Mouse (Mus musculus) MEL-GATA-1-ER (cell line): ENCODE results near the gene Dnajc19.
"Not testable (repeated sequence)": the region's sequence is repeated elsewhere in the genome, so short reads cannot be mapped to it uniquely, and the experiment has no call there.

ENCODE experiments used
- DNase-seq: peaks from one replicate; pipeline ENCODE4 v3.0.0-alpha.2; 2012; ENCODE audit warnings: low read depth; ENCODE audit errors: extremely low read depth

Gene Dnajc19

GRCm38 (mm10) chr3:34080900-34081662 is at the start of gene Dnajc19:
Gene Dnajc19 (minus strand): TSS chr3:34081321.
- DNase-seq = peak; percentile 71

- DNase-seq = no peak
Measured at GRCm38 (mm10) chr3:34129957-34130356, 48.8 kb upstream of the Dnajc19 start.

DNA sequence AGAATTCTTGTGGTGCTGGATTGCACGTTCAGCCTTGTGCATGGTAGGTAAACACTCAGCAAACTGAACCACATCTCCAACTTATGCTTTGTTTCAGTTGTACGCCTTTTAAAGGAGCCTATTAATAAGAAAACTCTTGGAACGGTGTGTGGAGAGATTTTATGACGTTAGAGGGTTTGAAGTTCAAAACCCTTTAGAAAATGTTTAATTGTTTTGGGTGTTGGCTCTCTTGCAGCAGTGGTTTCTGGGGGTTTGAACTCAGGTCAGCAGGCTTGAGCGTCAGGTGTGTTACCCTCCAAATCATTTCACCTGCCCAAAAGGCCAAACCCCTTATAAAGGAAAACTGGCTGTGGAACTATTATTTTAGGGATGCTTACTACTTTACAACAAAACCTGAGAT is 40.2 kb upstream of the Dnajc19 start:
- no peak for DNase-seq

- no peak for DNase-seq
Measured at GRCm38 (mm10) chr3:34120791-34121190, 39.7 kb upstream of the Dnajc19 start.

GRCm38 (mm10) chr3:34119869-34120268 is 38.7 kb upstream of the Dnajc19 start:
- no peak for DNase-seq

GRCm38 (mm10) chr3:34115806-34116205 is 34.7 kb upstream of the Dnajc19 start:
- DNase-seq = no peak

GRCm38 (mm10) chr3:34111941-34112685 is 31.0 kb upstream of the Dnajc19 start:
- DNase-seq = no peak

DNA sequence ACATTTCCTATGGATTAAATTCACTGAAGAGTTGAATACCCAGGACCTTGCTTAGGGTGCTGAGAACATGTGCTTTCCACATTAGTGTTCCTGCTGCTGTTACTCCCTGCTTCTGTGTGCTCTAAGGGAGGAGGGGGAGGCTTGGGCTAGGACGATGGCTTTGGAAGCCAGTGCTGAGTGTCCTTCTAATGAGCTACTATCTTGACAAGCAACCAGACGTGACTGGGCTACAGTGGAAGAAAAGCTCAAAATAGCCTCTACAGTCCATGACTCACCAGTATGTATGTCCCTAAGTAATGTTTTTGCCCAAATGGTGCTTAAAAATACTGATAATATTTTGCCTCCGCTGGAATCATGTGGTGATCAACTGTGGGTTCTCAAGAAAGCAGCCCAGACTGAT is 26.5 kb upstream of the Dnajc19 start:
- no peak for DNase-seq

GRCm38 (mm10) chr3:34106421-34106820 is 25.3 kb upstream of the Dnajc19 start:
- DNase-seq = no peak

DNA sequence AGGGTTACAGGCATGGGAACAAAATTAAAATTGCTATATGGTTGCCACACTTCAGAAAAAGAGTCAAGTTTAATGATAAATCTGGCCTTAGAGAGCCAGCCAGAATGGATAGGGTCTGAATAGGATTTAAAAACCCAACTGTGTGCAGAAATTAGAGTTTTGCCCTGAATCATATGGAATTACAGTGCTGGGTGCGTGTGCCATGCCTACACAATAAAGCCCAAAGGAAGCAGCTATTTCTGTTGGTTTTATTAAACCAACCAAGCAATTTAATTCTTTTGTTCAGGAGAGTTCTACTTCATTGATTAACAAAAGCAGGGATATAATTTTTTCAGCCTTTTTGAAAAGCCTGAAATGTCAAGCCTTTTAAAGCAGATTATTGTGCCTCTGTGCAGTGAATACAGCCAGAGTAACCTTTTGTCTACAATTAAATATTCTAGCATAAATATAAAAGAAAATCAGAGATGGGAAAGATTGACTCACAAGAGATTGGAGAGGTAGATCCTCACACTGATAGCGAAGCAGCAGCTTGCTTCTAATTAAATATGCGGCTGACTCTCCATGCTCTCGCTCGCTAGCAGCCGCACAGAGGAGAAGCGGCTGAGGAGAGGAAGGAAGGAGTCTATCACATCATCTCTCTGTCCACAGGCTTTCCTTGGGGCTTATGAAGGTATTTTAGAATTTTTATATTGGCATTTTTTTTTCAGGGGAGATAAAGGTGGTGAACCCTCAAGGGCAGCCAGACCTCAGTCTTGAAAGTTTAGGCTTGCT is 23.0 kb upstream of the Dnajc19 start:
- DNase-seq = no peak

DNA sequence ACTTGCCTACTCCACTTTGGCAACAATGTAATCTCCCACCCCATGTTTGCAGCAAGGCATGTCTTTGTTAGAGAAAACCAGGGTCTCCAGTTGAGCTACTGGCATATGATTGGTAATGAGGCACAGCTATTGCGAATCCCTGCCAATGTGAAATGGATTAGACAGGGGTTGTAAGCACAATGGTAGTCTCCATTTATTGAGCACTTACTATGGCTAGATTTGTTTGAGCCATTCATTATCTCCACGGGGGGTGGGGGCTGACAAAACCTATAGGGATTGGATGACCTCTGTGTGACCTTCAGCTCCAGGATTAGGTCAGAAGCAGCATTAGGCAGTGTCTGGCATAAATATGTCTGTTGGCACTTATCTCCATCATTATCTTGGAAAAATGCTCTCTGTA is 21.8 kb upstream of the Dnajc19 start:
- no peak for DNase-seq

DNA sequence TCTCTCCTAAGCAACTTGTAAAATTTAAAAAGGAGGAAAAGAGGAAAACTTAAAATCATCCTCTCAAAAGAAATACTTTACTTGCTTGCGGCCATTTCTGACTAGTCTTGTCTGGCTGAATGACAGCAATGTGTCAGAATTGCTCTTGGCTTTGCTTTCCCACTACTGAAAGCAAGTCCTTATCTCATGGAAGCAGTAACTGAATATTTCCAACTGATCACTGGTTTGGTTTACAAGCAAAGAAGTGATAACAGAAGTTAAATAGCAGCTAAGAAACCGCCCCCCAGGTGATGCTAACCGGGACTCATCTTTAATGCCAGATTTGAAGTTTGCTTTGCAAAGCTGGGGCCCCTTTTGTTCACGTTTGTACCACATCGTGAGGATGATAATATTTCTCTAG is 2.5 kb upstream of the Dnajc19 start:
- no peak for DNase-seq

DNA sequence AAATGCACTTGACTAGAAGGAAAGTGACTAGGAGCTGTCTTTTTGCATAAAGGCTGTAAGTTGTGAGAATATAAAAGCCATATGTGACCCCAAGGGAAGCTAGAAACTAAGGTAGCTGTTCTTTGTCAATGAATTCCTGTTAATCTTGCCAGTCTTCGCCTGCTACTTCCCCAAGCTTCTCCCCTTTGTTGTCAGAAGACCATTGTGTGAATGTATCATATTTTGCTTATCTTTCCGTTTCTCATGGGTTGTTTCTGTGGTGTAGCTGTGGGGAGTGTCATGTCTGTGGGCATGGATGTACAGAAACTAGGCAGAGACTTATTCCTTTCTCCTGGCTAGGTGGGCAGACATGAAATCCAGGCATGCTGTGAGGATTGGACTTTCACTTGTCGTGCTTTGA is 808 bp upstream of the Dnajc19 start:
- peak; percentile 50 for DNase-seq

GRCm38 (mm10) chr3:34076058-34076759 is 4.9 kb downstream of the Dnajc19 start:
- DNase-seq = no peak

DNA sequence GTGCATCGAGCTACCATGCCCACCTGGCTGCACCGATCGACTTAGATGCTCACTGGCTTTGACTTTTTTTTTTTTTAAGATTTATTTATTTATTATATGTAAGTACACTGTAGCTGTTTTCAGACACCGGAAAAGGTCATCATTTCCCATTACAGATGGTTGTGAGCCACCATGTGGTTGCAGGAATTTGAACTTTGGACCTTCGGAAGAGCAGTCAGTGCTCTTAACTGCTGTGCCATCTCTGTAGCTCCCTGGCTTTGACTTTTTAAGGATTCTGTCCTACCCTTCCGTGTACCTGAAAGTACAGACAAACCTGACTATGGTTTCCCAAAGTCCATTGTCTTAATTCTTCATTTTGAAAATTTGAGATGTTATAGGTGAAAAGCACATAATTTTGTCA is 8.4 kb downstream of the Dnajc19 start:
- DNase-seq = no peak

- DNase-seq = not testable (repeated sequence)
Measured at GRCm38 (mm10) chr3:34068943-34069342, 12.2 kb downstream of the Dnajc19 start.

DNA sequence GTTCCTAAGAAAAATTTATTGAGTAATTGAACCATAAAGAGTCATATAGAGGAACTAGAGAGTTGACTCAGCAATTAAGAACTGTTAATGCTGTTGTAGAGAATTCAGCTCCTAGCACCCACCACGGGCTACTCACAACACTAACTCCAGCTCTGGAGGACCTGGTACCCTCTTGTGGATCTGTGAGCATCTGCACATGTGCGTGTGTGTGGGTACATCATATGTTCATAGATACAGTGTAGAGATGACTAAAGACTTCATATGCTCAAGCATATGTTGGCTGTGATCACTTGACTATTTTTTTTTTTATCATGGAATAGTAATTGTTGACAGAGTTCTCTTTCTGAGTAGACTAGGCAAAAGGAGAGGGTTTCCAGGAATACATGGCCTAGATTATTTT is 18.8 kb downstream of the Dnajc19 start:
- DNase-seq = no peak

DNA sequence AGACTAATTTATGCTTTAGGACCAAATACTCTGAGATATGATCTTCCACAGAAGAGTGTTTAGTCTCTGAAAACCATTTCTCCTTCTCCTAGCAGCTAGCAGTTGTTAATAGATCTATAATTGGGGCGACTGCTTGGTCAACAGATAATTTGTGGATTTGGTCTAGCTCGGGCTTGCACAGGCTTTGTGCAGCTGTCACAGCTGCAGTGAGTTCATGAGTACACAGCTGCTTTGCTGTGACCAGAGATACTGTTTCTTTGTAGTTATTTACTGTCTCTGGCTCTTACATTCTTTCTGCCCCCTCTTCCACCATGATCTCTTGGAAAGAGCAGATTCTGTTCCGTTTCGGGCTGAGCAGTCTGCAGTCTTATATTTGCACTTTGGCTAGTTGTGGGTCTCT is 39.1 kb downstream of the Dnajc19 start:
- no peak for DNase-seq

GRCm38 (mm10) chr3:34035706-34036105 is 45.4 kb downstream of the Dnajc19 start:
- DNase-seq = no peak

GRCm38 (mm10) chr3:34034803-34035202 is 46.3 kb downstream of the Dnajc19 start:
- DNase-seq = no peak

- peak; percentile 50 for DNase-seq
Measured at GRCm38 (mm10) chr3:34033720-34034364, 47.3 kb downstream of the Dnajc19 start.
